Mouse (Mus musculus) liver, embryonic 14.5 days (tissue): Measurements from ENCODE around the gene Atad1. TPM values are rescaled to one million over a fixed set of nuclear protein-coding genes. Genes with fewer than 3 reads are reported as not detected.

Source experiments
- ATAC-seq: fragments of 200-750 bp; cut with Nextera tagmentation; 2 replicates; pipeline ENCODE4 v1.8.0; 2017; ENCODE audit warnings: moderate number of reproducible peaks, mild to moderate bottlenecking, moderate library complexity; ENCODE audit not compliant: insufficient read depth
- DNase-seq, 3 experiments: peaks; one replicate each; pipeline ENCODE4 v3.0.0-alpha.2; 2012 to 2013; ENCODE audit warnings: low read depth in 3 of 3, low spot score in 3 of 3
- H3K27ac ChIP-seq: fragments of 300-500 bp; sonication (generic); 2 replicates; pipeline ENCODE4 v1.5.1; 2014; ENCODE audit warnings: moderate library complexity, mild to moderate bottlenecking, control low read depth, inconsistent platforms
- H3K27me3 ChIP-seq: fragments of 300-500 bp; sonication (generic); 2 replicates; pipeline ENCODE4 v1.6.1; 2014; ENCODE audit warnings: mild to moderate bottlenecking, low read length, moderate library complexity; ENCODE audit not compliant: control insufficient read depth, insufficient read depth
- H3K36me3 ChIP-seq: fragments of 300-500 bp; sonication (generic); replicated peaks from 2 replicates; pipeline ENCODE4 v1.6.1; 2014; ENCODE audit warnings: low read depth; ENCODE audit not compliant: control insufficient read depth, insufficient read depth
- H3K4me1 ChIP-seq, 2 experiments: fragments of 200-500 bp in 1 of 2; fragments of 300-500 bp in 1 of 2; sonication (generic) in 1 of 2; replicated peaks; 2 replicates each; pipeline ENCODE4 v1.6.1; 2012 to 2014; ENCODE audit warnings: antibody characterized with exemption in 1 of 2, inconsistent platforms in 1 of 2, low read length in 1 of 2; ENCODE audit not compliant: control insufficient read depth in 2 of 2, insufficient read depth in 2 of 2
- H3K4me2 ChIP-seq: fragments of 300-500 bp; sonication (generic); 2 replicates; pipeline ENCODE4 v1.6.1; 2014; ENCODE audit warnings: low read depth, mild to moderate bottlenecking, control low read depth, moderate library complexity
- H3K4me3 ChIP-seq, 2 experiments: fragments of 200-500 bp in 1 of 2; fragments of 300-500 bp in 1 of 2; sonication (generic) in 1 of 2; 2 replicates each; pipeline ENCODE4 v1.5.1; 2012 to 2014; ENCODE audit warnings: low read depth in 2 of 2, low read length in 2 of 2, mild to moderate bottlenecking in 2 of 2, control low read depth in 1 of 2, inconsistent platforms in 1 of 2, moderate library complexity in 1 of 2; ENCODE audit not compliant: insufficient read depth in 1 of 2
- H3K9ac ChIP-seq: fragments of 300-500 bp; sonication (generic); replicated peaks from 2 replicates; pipeline ENCODE4 v1.6.1; 2014; ENCODE audit warnings: mild to moderate bottlenecking, control low read depth, moderate library complexity
- H3K9me3 ChIP-seq: fragments of 300-500 bp; sonication (generic); 2 replicates; pipeline ENCODE4 v1.6.1; 2016; ENCODE audit warnings: low read length, mixed read lengths; ENCODE audit not compliant: control insufficient read depth
- CTCF ChIP-seq: IDR thresholded peaks from 2 replicates; pipeline ENCODE4 v1.5.1; 2016; ENCODE audit warnings: antibody characterized with exemption, low read depth, control low read depth
- EP300 ChIP-seq: IDR thresholded peaks from 2 replicates; pipeline ENCODE4 v1.6.1; 2016; ENCODE audit warnings: antibody characterized with exemption, low read depth
- WGBS: fragments of 180-500 bp; shearing (Covaris S2); extraction: QIAGEN DNeasy Blood & Tissue Kit; methylation state at CpG from one replicate; pipeline ENCODE4 v1.1.7; 2014; ENCODE audit not compliant: insufficient replicate concordance; 5-methylcytosine and 5-hydroxymethylcytosine counted together
- polyA plus RNA-seq, 2 experiments: library from polyadenylated mRNA; depleted of rRNA in 1 of 2; stranded (reverse) in 1 of 2; unstranded in 1 of 2; fragments of >200 nt; fragmentation: Nextera tagmentation in 1 of 2; extraction: Ambion mirVana in 1 of 2; gene quantifications; 2 replicates each; pipeline versions ENCODE4 v1.2.1 to v1.2.3; 2012 to 2014

Atad1 gene
- polyA plus RNA-seq, 2 experiments = 9.9 to 20.9 TPM

DNA sequence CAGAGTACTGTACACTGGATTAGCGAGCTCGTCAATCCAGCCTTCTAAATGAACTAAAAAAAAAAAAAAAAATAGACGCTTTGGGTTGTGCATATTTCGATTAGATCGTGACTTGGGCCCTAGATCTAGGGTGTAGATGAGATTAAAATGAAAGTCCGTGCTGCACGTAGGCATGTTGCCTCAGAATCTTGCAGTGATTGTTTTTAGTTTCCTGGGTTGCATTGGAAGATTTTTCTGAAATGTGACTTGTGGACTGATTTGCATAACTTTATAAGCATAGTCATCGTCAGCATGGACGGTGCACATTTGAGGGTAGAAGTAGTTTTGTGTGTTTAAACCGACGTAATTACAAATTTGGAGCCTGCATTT is 19.2 kb upstream of the Atad1 start:
- TF ChIP-seq CTCF (no peak), EP300 (no peak)
- peak overlapping the region; percentile 100 for H3K4me2 ChIP-seq
- WGBS = 2% methylated on average over 11 of the region's 11 CpGs
- no peak for ATAC-seq
- no peaks in the 10 kb centered on the region for H3K9me3 ChIP-seq
- no peak overlapping the region for H3K27ac ChIP-seq
- H3K4me3 ChIP-seq = peak overlapping the region; percentile 68 to 93
- H3K36me3 ChIP-seq = no peaks in the 10 kb centered on the region
- H3K9ac ChIP-seq = peak overlapping the region; percentile 80
- H3K4me1 ChIP-seq = peaks cover 8 to 15% of the 10 kb centered on the region in 2 experiments; a peak in 3 of 4 replicates
- DNase-seq = no peak
- H3K27me3 ChIP-seq = no peaks in the 10 kb centered on the region; the same call in 1 of the 2 replicates

DNA sequence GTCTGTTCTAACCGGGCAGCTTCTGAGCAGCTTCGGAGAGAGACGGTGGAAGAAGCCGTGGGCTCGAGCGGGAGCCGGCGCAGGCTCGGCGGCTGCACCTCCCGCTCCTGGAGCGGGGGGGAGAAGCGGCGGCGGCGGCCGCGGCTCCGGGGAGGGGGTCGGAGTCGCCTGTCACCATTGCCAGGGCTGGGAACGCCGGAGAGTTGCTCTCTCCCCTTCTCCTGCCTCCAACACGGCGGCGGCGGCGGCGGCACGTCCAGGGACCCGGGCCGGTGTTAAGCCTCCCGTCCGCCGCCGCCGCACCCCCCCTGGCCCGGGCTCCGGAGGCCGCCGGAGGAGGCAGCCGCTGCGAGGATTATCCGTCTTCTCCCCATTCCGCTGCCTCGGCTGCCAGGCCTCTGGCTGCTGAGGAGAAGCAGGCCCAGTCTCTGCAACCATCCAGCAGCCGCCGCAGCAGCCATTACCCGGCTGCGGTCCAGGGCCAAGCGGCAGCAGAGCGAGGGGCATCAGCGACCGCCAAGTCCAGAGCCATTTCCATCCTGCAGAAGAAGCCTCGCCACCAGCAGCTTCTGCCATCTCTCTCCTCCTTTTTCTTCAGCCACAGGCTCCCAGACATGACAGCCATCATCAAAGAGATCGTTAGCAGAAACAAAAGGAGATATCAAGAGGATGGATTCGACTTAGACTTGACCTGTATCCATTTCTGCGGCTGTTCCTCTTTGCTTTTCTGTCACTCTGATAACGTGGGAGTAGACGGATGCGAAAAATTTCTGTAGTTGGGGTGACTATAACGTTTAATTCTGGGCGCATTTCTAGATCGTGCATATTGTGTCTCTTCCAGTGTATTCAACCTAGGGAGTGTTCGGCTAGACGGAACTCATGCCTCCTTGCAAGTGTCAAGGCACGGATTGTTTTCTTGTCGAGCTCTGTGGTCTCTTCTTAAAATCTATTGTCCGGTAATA is 18.5 kb upstream of the Atad1 start:
- no peaks in the 10 kb centered on the region; the same call in 1 of the 2 replicates for H3K27me3 ChIP-seq
- H3K4me1 ChIP-seq = peaks cover 8 to 15% of the 10 kb centered on the region in 2 experiments; a peak in 3 of 4 replicates
- H3K36me3 ChIP-seq = no peaks in the 10 kb centered on the region
- H3K4me2 ChIP-seq = peak overlapping the region; percentile 100
- TF ChIP-seq CTCF (no peak), EP300 (no peak)
- peak overlapping the region; percentile 9; the same call in 1 of the 2 replicates for H3K27ac ChIP-seq
- under 1% methylated on average over 69 of the region's 69 CpGs for WGBS
- H3K9me3 ChIP-seq = no peaks in the 10 kb centered on the region
- H3K4me3 ChIP-seq = peak overlapping the region; percentile 68 to 93
- no peak; the same call in 1 of the 2 replicates for ATAC-seq
- H3K9ac ChIP-seq = peak overlapping the region; percentile 80
- DNase-seq = no peak

DNA sequence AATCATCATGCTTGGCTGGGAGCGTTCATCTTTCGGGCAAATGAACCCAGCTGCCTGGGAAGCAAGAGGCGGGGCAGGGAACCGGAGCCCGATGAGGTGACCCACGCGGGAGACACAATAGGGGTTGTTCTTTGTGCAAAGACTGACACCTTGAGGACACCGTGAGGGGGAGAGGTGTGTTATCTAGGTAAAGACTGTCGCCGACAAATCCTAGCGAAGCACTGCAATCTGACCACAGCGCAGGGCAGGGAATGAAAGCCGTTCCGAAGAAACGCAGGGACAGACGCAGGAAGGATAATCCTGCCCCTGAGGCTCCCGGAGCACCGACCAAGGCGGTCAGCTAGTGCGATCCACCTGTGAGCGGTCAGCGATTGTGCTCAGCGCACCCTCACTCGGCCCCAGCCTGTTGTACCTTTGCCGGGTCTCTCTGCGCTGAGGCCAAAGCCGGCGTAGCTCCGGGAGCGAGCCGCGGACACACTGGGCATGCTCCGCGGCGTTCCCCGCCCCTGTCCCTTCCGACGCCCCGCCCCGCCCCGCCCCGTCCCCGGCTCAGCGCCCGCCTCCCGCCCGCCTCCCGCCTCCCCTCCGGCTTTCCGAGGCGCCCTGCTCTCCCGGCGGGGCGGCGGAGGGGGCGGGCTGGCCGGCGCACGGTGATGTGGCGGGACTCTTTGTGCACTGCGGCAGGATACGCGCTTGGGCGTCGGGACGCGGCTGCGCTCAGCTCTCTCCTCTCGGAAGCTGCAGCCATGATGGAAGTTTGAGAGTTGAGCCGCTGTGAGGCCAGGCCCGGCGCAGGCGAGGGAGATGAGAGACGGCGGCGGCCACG is 17.5 kb upstream of the Atad1 start, which contains the start of gene Pten:
Pten (plus strand) TSS at position 598 of the 826 bp plus-strand sequence.
- TF ChIP-seq CTCF = no peak
- TF ChIP-seq EP300 = no peak
- ATAC-seq (peak; percentile 86), DNase-seq (peak; percentile 82 to 87 (median 84))
- no peaks in the 10 kb centered on the region; the same call in 1 of the 2 replicates for H3K27me3 ChIP-seq
- peaks cover 8 to 15% of the 10 kb centered on the region in 2 experiments; a peak in 3 of 4 replicates for H3K4me1 ChIP-seq
- H3K36me3 ChIP-seq = no peaks in the 10 kb centered on the region
- H3K9me3 ChIP-seq = no peaks in the 10 kb centered on the region
- peak within 1 kb of the TSS; percentile 68 to 93 for H3K4me3 ChIP-seq
- WGBS = under 1% methylated on average over 63 of the region's 77 CpGs
- peak within 1 kb of the TSS; percentile 81 for H3K9ac ChIP-seq
- H3K4me2 ChIP-seq = peak within 1 kb of the TSS; percentile 100
- H3K27ac ChIP-seq = peak within 1 kb of the TSS; percentile 41

DNA sequence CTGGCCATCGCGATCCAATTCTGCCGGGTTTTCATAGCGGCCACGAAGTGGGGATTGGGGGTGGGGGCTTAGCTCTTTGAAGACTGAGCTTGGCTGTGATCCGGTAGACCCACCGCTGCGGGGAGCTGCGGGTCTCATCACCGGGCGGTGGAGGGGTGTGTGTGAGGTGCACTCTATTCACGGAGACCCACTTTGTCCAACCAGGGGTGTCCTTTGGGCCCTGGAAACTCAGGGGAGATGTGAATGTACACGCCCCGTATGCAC is 17.0 kb upstream of the Atad1 start:
- no peaks in the 10 kb centered on the region for H3K9me3 ChIP-seq
- H3K27ac ChIP-seq = peak overlapping the region; percentile 41
- H3K9ac ChIP-seq = peak overlapping the region; percentile 81
- H3K4me2 ChIP-seq = peak overlapping the region; percentile 100
- DNase-seq (no peak), ATAC-seq (no peak)
- WGBS = under 1% methylated on average over 14 of the region's 14 CpGs
- no peak for TF ChIP-seq CTCF
- TF ChIP-seq EP300 = no peak
- peaks cover 8 to 15% of the 10 kb centered on the region in 2 experiments; a peak in 3 of 4 replicates for H3K4me1 ChIP-seq
- no peaks in the 10 kb centered on the region for H3K36me3 ChIP-seq
- H3K27me3 ChIP-seq = no peaks in the 10 kb centered on the region; the same call in 1 of the 2 replicates
- H3K4me3 ChIP-seq = peak overlapping the region; percentile 68 to 77
